Mouse (Mus musculus) thymus, postnatal 0 days (tissue): ENCODE data around the gene Cacng1. TPM values are rescaled to one million over a fixed set of nuclear protein-coding genes. Genes with fewer than 3 reads are reported as not detected.
A peak's percentile ranks its signal among the peaks of the same experiment; 100 is the strongest.

Experiments
- DNase-seq: peaks from one replicate; pipeline ENCODE4 v3.0.0-alpha.2; 2015; ENCODE audit warnings: low spot score
- polyA plus RNA-seq: library from polyadenylated mRNA; unstranded; fragments of >200 nt; fragmentation: Nextera tagmentation; extraction: Ambion mirVana; gene quantifications from 2 replicates; pipeline ENCODE4 v1.2.1, GENCODE M21; 2015

The Cacng1 gene
- polyA plus RNA-seq, 1 experiment from 2014 or later: 0.90 TPM

DNA sequence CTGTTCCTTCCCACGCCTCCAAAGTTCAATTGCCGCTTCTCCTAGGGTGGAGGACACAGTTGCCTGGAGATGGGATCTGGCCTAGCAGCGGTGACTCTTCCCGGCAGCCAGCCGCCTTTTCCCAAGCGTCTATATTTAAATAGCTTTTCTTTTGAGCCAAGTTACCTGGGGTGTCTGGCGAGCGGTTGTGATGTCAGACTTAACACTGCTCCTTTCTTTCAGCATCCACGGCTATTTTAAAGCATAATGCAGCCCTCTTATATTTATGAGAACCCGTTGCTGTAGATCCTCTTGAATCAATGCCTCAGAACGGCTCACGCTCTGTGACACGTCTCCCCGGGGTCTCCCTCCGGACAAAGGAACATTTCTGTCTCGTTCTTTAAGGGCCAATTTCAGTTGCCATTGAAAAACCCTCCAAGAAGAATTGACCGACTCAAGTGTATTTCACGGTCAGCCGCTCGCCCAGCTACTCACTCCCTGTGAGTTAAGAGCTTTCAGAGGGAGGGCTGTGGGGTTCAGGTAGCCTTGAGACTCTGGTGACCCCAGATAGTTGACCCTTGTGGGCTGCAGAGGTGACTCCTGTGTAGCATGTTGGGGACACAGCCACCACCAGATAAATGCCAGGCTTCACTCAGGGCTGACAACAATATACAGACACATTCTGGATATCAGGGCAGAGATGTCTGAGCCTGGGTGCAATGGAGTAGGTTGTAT, 8.3 kb downstream of the Cacng1 start:
- DNase-seq: no peak

- DNase-seq: no peak
These were observed 10.7 kb downstream of the Cacng1 start for GRCm38 (mm10) chr11:107705476-107706074.

DNA sequence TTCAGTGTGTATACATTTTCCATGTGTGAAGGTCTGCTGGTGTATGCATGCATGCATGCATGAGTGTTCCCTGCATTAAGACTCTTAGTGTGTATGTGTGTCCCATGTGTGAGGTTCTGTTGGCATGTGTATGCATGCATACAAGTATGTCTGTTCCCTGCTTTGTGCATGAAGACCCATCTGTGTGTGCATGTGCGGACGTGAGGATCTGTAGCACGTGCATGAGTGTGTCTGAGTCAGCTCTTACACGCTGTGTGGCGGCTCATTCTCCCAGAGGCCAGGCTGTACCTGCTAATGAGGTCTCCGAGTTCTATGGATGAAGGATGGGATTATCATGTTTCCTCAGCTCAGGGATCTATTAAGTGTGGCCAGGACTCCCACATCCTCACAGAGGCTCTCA, 11.3 kb downstream of the Cacng1 start:
- DNase-seq: no peak

- DNase-seq: no peak
These were observed 12.8 kb downstream of the Cacng1 start for GRCm38 (mm10) chr11:107703272-107704134.

- no peak for DNase-seq
These were observed 16.4 kb downstream of the Cacng1 start for GRCm38 (mm10) chr11:107699967-107700366.

- peak; percentile 48 for DNase-seq
These were observed 23.0 kb downstream of the Cacng1 start for GRCm38 (mm10) chr11:107693338-107693737.

GRCm38 (mm10) chr11:107691569-107691968, 24.8 kb downstream of the Cacng1 start:
- no peak for DNase-seq

DNA sequence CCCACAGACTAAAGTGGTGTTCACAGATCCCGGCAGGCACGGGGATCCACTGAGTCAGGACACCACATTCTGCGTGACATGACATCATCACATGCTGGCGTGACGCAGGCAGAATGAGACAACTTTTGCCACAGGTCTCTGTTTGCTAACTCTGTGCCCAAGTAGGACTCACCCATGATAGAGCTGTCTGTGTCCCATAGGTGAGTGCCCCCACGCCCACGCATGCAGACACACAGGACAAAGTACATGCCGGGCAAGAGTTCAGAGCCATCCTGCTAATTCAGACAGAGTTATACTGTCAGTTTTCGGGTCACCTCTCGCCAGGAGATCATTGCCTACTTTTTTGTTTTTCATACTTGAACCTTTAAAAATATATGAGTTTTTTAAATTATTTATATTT, 27.8 kb downstream of the Cacng1 start:
- DNase-seq: no peak

DNA sequence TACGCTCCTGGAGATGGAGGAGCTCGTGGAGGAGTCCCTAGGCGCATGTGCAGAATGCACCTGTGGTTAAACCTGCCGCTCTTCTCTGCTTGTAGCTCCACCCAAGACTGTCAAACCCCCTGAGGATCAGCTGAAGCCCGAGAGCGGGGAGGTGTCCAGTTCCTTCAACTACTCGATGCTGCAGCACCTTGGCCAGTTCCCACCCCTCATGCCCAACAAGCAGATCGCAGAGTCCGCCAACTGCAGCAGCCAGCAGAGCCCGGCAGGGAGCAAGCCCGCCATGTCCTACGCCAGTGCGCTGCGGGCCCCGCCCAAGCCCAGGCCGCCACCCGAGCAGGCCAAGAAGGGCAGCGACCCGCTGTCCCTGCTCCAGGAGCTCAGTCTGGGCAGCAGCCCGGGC, 30.0 kb downstream of the Cacng1 start:
- DNase-seq: no peak

DNA sequence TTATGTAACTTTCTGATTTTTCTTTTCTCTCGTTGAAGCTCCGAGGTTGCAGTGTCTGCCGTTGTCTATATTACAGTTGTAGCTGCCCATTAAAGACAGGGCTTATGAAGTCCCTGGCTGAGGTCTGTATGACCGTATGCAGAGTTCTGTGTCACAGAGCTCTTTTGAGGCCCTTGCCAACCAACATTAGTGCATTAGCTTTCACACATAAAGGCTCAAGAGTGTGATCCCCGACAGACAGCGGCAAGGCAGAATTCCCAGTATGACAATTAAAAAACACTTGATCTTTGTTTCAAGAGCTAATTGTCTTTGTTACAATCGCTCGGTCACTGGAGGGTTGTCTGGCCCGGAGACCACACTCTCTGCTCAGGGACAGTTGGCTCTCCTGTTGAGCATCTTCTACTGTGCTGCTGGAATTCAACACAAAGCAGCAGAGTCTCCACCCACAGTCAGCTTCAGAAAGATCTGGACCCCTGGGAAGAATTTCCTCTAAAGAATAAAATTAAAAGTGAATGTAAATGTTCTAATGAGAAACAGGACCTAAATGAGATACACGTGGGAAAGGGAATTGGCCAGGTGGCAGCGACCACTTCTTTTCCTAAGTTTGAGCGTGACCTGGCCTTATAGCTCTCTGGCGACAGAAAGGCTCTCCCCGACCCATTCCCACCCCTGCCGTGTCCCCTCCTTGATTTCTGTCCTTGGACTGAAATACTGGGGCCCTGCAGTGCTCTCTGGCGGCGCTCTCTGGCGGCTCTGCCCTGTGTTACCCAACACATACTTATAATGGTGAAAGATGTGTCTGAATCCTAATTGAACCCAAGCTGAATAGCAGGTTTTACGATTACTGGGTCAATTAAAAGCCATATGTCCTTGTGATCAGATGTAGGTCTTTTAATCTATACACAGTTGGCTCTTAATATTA, 32.5 kb downstream of the Cacng1 start:
- DNase-seq: no peak

DNA sequence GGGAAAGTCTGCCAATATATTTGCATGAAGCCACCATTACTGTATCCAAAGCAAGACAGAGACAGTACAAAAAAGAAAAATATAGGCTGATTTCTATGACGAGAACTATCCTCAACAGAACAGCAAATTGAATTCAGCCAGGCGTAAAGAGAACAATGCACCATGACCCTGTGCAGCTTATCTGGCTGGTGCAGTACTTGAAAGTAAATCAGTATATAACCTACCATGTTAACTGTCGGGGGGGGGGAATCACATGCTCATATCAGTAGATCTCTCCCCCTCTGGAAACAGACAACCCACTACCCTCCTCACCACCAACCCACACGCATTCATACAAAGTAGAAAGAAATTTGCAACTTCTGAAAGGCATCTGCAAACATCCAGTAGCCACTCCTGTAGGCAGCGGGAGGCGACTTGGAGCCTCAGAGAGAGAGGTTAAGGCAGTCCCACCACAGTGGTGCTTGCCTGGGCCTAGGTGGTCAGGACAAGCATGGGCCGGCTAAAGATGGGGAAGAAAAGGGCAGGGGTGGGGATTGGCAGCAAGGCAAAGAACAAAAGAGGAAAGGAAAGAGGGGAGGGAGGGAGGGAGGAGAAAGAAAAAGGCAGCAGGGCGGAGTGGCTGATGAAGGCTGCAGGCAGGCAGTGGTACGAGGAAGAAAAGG, 33.5 kb downstream of the Cacng1 start:
- DNase-seq: no peak

DNA sequence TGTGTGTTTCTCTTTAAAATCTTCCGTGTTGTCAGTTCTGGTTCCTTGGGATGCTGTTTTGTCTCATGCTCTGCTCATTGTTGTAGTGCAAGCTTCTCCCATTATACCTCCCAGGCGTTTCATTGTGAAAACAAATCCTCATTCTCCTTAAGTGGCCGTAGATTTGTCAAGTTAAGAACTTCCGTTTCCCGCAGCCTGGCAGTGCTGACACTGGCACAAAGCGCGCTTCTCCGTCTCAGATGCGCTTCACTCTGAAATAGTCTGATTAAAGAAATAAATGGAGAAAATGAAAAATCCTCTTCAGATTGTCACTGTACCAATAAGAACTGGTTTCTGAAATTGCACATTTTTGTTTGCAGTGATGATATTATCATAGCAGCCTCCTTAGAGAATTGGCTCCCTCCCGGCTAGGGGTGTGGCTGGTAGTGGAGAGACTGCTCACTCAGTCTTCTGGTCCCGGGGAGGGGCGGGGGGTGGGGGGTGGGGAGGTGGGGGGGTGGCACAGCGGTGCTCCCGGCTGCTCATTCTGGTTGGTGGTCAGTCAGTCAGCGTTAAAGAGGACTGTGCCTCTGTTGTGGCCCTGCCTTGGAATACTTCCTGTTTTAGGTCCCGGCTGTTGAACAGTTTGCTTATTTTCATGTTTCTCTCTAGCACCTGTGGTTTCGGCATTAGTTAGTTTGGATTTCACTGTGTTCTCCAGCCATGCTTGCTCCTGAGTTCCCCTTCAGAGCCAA, 39.9 kb downstream of the Cacng1 start:
- DNase-seq: no peak

DNA sequence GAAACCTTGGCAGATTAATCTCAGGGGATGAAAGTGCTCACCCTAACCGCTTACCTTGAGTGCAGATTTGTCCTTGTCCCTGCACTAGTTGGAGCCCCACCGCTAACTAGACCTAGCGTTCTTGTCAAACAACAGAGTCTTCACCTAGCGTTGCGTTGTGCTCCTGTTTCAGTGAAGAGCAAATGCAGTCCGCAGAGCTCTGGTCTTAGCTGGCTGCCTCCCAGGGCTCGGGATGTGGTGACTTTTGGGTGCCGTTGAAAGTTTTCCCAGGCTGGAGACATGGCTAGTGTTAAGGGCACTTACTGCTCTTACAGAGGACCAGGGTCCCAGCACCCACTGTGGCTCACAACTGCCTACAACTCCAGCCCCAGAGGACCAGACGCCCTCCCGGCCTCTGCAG, 41.1 kb downstream of the Cacng1 start:
- DNase-seq: no peak

DNA sequence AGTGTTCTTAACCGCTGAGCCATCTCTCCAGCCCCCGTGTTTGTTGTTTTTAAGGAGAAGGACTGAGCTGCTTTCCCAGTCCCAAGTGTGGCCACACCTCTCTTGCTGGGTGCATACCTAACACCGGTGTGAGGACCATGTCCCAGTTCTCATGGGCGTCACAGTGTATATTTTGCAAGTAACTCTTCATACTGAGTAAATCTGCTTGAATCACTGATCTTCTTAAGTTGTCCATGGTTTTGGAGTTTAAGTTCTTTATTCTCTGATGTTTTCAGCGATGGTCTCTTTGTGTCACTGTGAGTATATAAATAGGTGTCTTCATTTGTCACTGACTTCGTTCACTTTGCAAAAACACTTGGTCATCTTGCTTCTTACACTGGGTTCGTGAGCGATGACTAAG, 41.7 kb downstream of the Cacng1 start:
- no peak for DNase-seq

DNA sequence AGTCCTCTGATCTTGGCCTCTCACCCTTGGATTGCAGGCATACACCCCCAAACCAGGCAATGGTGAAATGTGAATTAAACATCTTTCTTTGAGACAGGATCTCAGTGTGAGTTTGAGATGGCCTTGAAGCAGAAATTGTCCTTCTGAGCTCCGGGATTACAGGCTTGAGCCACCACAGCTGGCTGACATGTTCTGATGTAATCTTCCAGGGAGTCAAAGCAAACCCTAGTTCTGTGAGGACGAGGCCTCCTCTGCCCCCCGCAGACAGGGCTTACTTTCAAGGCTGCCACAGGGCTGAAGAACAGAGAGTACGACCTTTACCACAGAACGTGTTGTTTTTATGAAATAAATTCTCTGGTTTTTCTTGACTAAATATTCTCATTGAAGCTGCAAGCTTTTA, 42.3 kb downstream of the Cacng1 start:
- no peak for DNase-seq

DNA sequence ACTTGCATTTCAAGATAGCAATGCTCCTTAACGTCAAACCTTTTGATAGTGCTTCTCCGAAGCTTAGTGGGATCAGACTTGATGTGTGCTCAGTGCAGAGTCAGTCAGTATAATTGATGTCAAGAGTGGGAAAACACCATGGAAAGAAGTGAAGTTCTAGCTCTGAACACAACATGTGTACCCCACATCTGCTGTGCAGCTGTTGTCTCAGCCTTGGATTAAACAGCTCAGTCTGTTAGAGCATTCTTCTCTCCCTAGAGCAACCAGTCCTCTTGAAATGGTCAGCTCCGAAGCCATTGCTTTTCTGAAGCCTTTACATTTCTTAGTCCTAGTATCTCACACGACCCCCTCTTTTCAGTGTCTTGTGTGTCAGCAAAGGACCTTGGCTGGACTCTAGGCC, 47.3 kb downstream of the Cacng1 start:
- no peak for DNase-seq

DNA sequence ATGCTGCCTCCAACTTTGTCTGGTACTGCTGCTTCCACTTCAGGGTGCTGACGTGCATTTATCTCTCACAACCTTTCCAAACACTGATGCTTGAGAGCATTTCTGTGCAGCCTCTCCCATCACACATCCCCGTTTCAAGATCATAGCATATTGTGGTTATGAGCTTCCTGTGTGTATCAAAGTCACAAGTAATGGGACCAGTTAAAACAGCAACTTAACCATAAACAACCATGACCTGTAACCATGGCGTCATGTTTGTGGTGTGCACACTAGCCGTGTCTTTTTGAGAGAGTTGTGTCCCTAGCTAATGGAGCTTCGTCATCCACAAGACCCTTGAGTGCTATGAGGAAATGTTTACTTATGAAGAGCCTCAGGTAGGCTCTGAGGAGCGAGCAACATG, 48.1 kb downstream of the Cacng1 start:
- peak; percentile 39 for DNase-seq

GRCm38 (mm10) chr11:107667542-107667941, 48.8 kb downstream of the Cacng1 start:
- DNase-seq: no peak

DNA sequence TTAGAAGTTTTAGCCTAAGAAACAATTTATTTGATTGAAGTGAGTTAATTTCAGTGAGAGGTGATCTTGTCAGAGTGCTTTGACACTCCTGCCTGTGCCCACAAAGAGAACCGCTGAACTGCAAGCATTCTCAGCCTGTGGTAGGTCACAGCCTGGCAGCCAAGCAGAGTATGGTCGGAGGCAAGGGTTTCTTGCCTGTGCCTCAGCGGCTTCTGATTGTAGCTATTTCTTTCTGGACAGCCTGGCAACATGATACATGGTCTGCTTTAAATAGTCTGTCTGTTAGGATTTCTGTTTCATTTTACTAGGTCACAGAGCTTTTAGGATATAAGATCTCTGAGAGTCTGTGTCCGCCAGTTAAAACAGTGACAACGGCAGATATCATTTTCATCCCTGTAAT, 53.7 kb downstream of the Cacng1 start:
- DNase-seq: no peak

DNA sequence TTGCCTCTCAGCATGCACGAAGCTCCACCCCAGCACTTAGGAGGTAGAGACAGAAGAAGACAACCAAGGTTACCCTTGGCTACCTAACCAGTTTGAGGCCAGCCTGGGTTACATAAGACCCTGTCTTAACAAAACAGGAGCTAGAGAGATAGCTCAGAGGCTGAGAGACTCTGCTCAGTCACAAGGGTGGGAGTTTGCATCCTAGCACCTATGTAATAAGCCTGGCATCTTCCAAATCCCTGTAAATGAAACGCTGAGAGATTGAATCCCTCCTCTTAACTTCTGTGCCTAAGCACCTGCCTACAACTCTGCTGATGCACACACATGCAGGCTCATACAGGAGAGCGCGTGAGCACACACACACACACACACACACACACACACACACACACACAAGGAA, 55.9 kb downstream of the Cacng1 start:
- no peak for DNase-seq
